Mouse (Mus musculus) myocyte (in vitro differentiated cells): ENCODE measurements around the gene Zfc3h1. TPM values are rescaled to one million over a fixed set of nuclear protein-coding genes. Genes with fewer than 3 reads are reported as not detected.

Experiments used
- H3K27me3 ChIP-seq: one replicate; pipeline ENCODE4 v1.6.1; 2011; ENCODE audit not compliant: control insufficient read depth, insufficient read depth, insufficient read length
- H3K36me3 ChIP-seq: one replicate; pipeline ENCODE4 v1.6.1; 2011; ENCODE audit not compliant: control insufficient read depth, insufficient read depth
- H3K4me2 ChIP-seq: one replicate; pipeline ENCODE4 v1.6.1; 2011; ENCODE audit warnings: low read depth, control low read depth
- H3K4me3 ChIP-seq: one replicate; pipeline ENCODE4 v1.5.1; 2011; ENCODE audit warnings: mild to moderate bottlenecking, control low read depth, moderate library complexity
- H3K79me2 ChIP-seq: one replicate; pipeline ENCODE4 v1.6.1; 2011; ENCODE audit not compliant: control insufficient read depth, insufficient read depth
- H3ac ChIP-seq: one replicate; pipeline ENCODE4 v1.6.1; 2011; ENCODE audit not compliant: control insufficient read depth, insufficient read length
- CEBPB ChIP-seq: IDR thresholded peaks from 2 replicates; pipeline ENCODE4 v1.6.1; 2011; ENCODE audit warnings: mild to moderate bottlenecking, moderate library complexity; ENCODE audit not compliant: poor library complexity, insufficient read depth, severe bottlenecking
- E2F4 ChIP-seq: IDR thresholded peaks from one replicate; pipeline ENCODE4 v1.6.1; 2011; ENCODE audit warnings: mild to moderate bottlenecking, control low read depth, moderate library complexity; ENCODE audit not compliant: insufficient read depth
- MAX ChIP-seq: IDR thresholded peaks from one replicate; pipeline ENCODE4 v1.6.1; 2011; ENCODE audit warnings: low read depth, mild to moderate bottlenecking, control low read depth
- MYOD1 ChIP-seq, 3 experiments: IDR thresholded peaks; one replicate each; pipeline ENCODE4 v1.6.1; 2011; ENCODE audit warnings: control low read depth in 2 of 3, low read depth in 2 of 3, mild to moderate bottlenecking in 2 of 3, moderate library complexity in 1 of 3; ENCODE audit not compliant: insufficient read length in 2 of 3, control insufficient read depth in 1 of 3
- MYOG ChIP-seq, 3 experiments: IDR thresholded peaks; one replicate each; pipeline ENCODE4 v1.6.1; 2011; ENCODE audit warnings: control low read depth in 2 of 3, low read depth in 2 of 3, mild to moderate bottlenecking in 2 of 3; ENCODE audit not compliant: insufficient read length in 2 of 3, control insufficient read depth in 1 of 3, insufficient read depth in 1 of 3
- POLR2A ChIP-seq: IDR thresholded peaks from one replicate; pipeline ENCODE4 v1.6.1; 2011; ENCODE audit warnings: low read depth, mild to moderate bottlenecking, control low read depth, moderate library complexity; ENCODE audit not compliant: insufficient read length
- POLR2AphosphoS2 ChIP-seq: IDR thresholded peaks from one replicate; pipeline ENCODE4 v1.6.1; 2011; ENCODE audit warnings: low read depth, control low read depth; ENCODE audit not compliant: insufficient read length
- REST ChIP-seq: IDR thresholded peaks from one replicate; pipeline ENCODE4 v1.6.1; 2011; ENCODE audit warnings: mild to moderate bottlenecking, control low read depth, moderate library complexity; ENCODE audit not compliant: insufficient read depth, insufficient read length
- SRF ChIP-seq: IDR thresholded peaks from one replicate; pipeline ENCODE4 v1.6.1; 2011; ENCODE audit warnings: low read depth; ENCODE audit not compliant: control insufficient read depth, insufficient read length
- TCF12 ChIP-seq: IDR thresholded peaks from one replicate; pipeline ENCODE4 v1.6.1; 2011; ENCODE audit warnings: mild to moderate bottlenecking, control low read depth; ENCODE audit not compliant: poor library complexity, insufficient read depth, severe bottlenecking
- TCF3 ChIP-seq: IDR thresholded peaks from one replicate; pipeline ENCODE4 v1.6.1; 2011; ENCODE audit warnings: low read depth, control low read depth; ENCODE audit not compliant: insufficient read length
- USF1 ChIP-seq: IDR thresholded peaks from one replicate; pipeline ENCODE4 v1.6.1; 2011; ENCODE audit warnings: low read depth, mild to moderate bottlenecking, control low read depth, moderate library complexity
- polyA plus RNA-seq: library from polyadenylated mRNA; unstranded; fragments of >200 nt; fragmentation: generic; extraction: Trizol; gene quantifications from one replicate; pipeline ENCODE4 v1.2.1, GENCODE M21; 2012; ENCODE audit warnings: missing spikeins

The Zfc3h1 gene
- polyA plus RNA-seq, 1 experiment: 9.0 TPM

DNA sequence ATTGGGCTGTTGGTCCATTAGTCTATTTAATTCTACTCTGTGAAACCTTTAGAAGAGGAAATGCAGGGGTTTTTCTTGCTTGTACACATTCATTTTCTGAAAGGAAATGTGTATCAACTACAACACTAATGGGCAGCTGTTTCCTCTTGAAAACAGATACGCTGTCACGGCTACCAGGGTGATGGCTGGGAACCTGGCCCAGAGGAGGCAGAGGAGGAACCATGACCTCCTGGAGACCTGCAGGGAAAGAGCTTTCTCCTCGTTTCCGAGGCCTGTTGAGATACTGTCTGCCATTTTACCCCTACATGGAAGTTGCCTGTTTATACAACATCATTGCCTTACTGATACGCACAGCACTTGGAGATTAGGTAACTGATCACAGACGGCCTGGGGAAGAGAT, 81.0 kb downstream of the Zfc3h1 start:
- Histone ChIP-seq H3K36me3 (no peaks in the 10 kb centered on the region), H3K79me2 (no peaks in the 10 kb centered on the region), H3K27me3 (peaks cover 6% of the 10 kb centered on the region), H3ac (no peak overlapping the region), H3K4me3 (no peak overlapping the region), H3K4me2 (no peak overlapping the region)
- no peak for TF ChIP-seq TCF12
- TF ChIP-seq USF1: no peak
- TF ChIP-seq POLR2AphosphoS2: no peak
- no peak for TF ChIP-seq E2F4
- no peak for TF ChIP-seq MYOG (IDR thresholded peaks at IDR 0.05; ENCODE audit: control insufficient read depth in 1 of 3, insufficient read depth in 1 of 3, insufficient read length in 2 of 3, low read depth in 2 of 3)
- TF ChIP-seq REST: no peak
- no peak for TF ChIP-seq CEBPB
- no peak for TF ChIP-seq SRF
- TF ChIP-seq TCF3: no peak
- TF ChIP-seq POLR2A: no peak
- TF ChIP-seq MAX: no peak
- TF ChIP-seq MYOD1 (IDR thresholded peaks at IDR 0.05; ENCODE audit: control insufficient read depth in 1 of 3, insufficient read length in 2 of 3, low read depth in 2 of 3): no peak

- no peak overlapping the region for H3ac ChIP-seq
- peaks cover 6% of the 10 kb centered on the region for H3K27me3 ChIP-seq
- H3K4me3 ChIP-seq: no peak overlapping the region
- H3K79me2 ChIP-seq: no peaks in the 10 kb centered on the region
- TF ChIP-seq MYOG (IDR thresholded peaks at IDR 0.05; ENCODE audit: control insufficient read depth in 1 of 3, insufficient read depth in 1 of 3, insufficient read length in 2 of 3, low read depth in 2 of 3): no peak
- H3K36me3 ChIP-seq: no peaks in the 10 kb centered on the region
- no peak overlapping the region for H3K4me2 ChIP-seq
These were observed 83.2 kb downstream of the Zfc3h1 start for GRCm38 (mm10) chr10:115467985-115468384.

- Histone ChIP-seq H3K4me2 (no peak overlapping the region), H3ac (no peak overlapping the region), H3K27me3 (peaks cover 6% of the 10 kb centered on the region), H3K36me3 (no peaks in the 10 kb centered on the region), H3K4me3 (no peak overlapping the region), H3K79me2 (no peaks in the 10 kb centered on the region)
- TF ChIP-seq MYOG (IDR thresholded peaks at IDR 0.05; ENCODE audit: control insufficient read depth in 1 of 3, insufficient read depth in 1 of 3, insufficient read length in 2 of 3, low read depth in 2 of 3) (no peak), CEBPB (no peak), MAX (no peak), SRF (no peak), POLR2AphosphoS2 (no peak), TCF12 (no peak), E2F4 (no peak), REST (no peak), TCF3 (no peak), POLR2A (no peak), USF1 (no peak), MYOD1 (IDR thresholded peaks at IDR 0.05; ENCODE audit: control insufficient read depth in 1 of 3, insufficient read length in 2 of 3, low read depth in 2 of 3) (no peak)
These were observed 83.9 kb downstream of the Zfc3h1 start for GRCm38 (mm10) chr10:115468632-115469031.

DNA sequence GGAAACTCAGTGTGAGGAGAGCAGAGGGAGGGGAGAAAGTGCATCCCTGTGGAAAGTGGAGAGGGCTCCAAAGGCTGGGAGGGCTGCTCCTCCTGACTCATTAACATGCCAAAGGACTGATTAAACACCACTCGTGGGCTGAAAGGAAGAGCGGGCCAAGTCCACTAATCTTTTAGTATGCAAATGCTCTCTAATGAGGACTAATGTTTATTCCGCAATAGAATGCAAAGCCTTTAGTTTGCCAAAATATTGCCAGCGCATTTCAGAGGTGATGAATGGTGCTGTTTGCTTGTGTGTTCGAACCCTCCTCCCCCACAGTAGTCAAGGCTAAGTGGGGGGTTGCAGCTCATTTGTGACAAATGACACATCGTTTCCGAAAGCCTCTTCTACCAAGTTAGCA, 84.3 kb downstream of the Zfc3h1 start:
- no peak overlapping the region for H3K4me2 ChIP-seq
- peaks cover 6% of the 10 kb centered on the region for H3K27me3 ChIP-seq
- TF ChIP-seq TCF12 (no peak), E2F4 (no peak), POLR2A (no peak), MYOD1 (IDR thresholded peaks at IDR 0.05; ENCODE audit: control insufficient read depth in 1 of 3, insufficient read length in 2 of 3, low read depth in 2 of 3) (no peak), REST (no peak), TCF3 (no peak), POLR2AphosphoS2 (no peak), SRF (no peak), MYOG (IDR thresholded peaks at IDR 0.05; ENCODE audit: control insufficient read depth in 1 of 3, insufficient read depth in 1 of 3, insufficient read length in 2 of 3, low read depth in 2 of 3) (no peak), CEBPB (no peak), USF1 (no peak), MAX (no peak)
- H3ac ChIP-seq: no peak overlapping the region
- no peaks in the 10 kb centered on the region for H3K79me2 ChIP-seq
- H3K36me3 ChIP-seq: no peaks in the 10 kb centered on the region
- H3K4me3 ChIP-seq: no peak overlapping the region

DNA sequence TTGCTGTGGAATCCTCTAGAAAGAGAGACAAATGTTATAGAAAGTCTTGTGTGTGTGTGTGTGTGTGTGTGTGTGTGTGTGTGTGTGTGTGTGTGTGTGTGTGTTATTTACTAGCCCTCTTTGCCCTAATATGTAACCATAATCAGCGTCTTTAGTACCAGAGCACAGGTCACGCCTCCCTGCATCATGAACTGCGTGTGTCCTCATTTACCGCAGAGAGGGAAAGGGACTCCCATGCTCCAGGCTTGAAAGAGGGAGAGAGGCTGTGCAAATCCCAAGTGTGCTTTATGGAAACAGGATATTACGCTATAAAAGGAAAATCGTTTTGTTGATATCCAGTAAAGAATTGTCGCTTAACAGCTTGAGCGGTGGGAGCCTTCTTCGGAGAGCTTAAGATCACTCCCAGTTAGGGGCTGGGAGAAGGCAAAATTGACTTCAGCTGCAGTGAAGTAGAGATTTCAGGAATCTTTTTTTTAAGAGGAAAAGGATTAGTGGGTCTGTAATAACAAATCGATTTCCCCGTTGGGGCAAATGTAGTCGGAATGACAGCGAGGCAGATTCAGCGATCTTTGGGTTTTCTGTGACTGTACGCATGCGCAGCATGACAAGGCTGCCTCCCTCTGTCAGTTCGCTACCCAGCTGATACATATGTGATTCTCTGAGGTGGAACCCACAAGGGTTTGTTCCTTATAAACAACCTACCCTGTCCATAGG, 86.0 kb downstream of the Zfc3h1 start:
- Histone ChIP-seq H3K4me3 (no peak overlapping the region), H3K27me3 (no peaks in the 10 kb centered on the region), H3ac (no peak overlapping the region), H3K4me2 (no peak overlapping the region), H3K36me3 (no peaks in the 10 kb centered on the region), H3K79me2 (no peaks in the 10 kb centered on the region)
- no peak for TF ChIP-seq MYOG (IDR thresholded peaks at IDR 0.05; ENCODE audit: control insufficient read depth in 1 of 3, insufficient read depth in 1 of 3, insufficient read length in 2 of 3, low read depth in 2 of 3)
- no peak for TF ChIP-seq MAX
- no peak for TF ChIP-seq TCF3
- TF ChIP-seq REST: no peak
- TF ChIP-seq USF1: no peak
- TF ChIP-seq TCF12: no peak
- TF ChIP-seq CEBPB: no peak
- TF ChIP-seq MYOD1 (IDR thresholded peaks at IDR 0.05; ENCODE audit: control insufficient read depth in 1 of 3, insufficient read length in 2 of 3, low read depth in 2 of 3): no peak
- TF ChIP-seq POLR2A: no peak
- TF ChIP-seq E2F4: no peak
- no peak for TF ChIP-seq POLR2AphosphoS2
- TF ChIP-seq SRF: no peak
